Mouse (Mus musculus) retina, embryonic 14.5 days (tissue): ENCODE results near the gene Etfdh.
"Not testable (repeated sequence)": the region's sequence is repeated elsewhere in the genome, so short reads cannot be mapped to it uniquely, and the experiment has no call there.

ENCODE experiments used
- DNase-seq: peaks from one replicate; pipeline ENCODE4 v3.0.0-alpha.2; 2015; ENCODE audit warnings: low spot score

The Etfdh gene

DNA sequence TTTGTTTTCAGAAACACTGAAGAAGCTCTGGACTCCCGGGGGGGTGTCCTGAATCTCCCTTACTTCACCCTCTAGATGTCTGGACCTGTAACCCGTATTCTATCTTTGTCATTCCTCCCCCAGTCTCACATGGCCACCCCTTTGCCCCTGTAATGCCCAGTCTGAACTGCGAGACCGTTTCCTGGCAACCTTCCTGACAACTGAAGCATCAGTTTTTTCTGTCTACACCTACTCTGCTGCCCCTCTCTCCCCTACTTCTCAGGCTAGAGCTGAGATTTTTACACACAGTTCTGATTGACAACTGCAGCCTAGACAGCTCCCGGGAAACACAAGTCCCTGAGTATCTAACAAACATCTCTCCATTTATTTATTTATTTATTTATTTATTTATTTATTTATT lies 52.4 kb downstream of the Etfdh start:
- no peak for DNase-seq

- no peak for DNase-seq
Observed at GRCm38 (mm10) chr3:79576468-79576816, 52.9 kb downstream of the Etfdh start.

DNA sequence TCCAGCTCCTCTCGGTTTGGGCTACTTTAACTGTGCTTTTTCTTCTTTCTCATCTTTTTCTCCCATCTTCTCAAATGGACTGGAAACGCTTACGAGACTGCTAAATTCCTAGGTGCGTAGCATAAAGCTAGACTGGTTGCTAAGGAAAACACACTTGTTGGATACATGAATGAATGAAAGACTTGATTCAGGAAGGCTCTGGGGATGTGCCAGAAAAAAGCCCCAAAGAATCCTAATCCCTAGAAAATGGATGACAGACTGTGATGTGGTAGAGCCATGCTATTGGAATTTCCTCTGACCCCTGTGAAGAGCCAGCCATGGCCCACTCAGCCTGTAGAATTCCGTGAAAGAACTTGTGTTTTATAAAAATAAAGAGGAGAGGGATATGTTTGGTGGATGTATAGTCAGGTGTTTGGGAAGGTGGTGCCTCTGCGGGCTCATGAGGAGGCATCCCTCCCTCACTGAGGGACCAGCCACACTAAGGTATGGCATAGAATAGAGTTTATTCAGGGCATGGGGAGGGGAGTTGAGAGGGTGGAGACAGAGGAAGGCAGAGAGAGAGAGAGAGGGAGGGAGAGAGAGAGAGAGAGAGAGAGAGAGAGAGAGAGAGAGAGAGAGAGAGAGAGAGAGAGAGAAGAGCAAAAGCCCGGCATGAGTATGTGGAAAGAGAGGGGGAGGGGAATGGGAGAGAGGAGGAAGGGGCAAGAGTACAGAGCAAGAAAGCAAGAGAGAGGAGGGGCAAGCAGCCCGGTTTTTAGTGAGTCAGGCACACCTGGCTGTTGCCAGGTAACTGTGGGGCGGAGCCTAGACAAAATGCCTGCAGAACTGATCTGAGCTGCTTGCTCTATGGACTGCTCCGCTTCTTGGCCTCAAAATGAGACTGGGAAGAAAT lies 53.5 kb downstream of the Etfdh start:
- no peak for DNase-seq

- no peak for DNase-seq
Observed at GRCm38 (mm10) chr3:79574336-79574735, 55.0 kb downstream of the Etfdh start.

- DNase-seq: not testable (repeated sequence)
Observed at GRCm38 (mm10) chr3:79573376-79573775, 55.9 kb downstream of the Etfdh start.

GRCm38 (mm10) chr3:79572399-79572798 lies 56.9 kb downstream of the Etfdh start:
- no peak for DNase-seq

GRCm38 (mm10) chr3:79569351-79569681 lies 60.0 kb downstream of the Etfdh start:
- no peak for DNase-seq

DNA sequence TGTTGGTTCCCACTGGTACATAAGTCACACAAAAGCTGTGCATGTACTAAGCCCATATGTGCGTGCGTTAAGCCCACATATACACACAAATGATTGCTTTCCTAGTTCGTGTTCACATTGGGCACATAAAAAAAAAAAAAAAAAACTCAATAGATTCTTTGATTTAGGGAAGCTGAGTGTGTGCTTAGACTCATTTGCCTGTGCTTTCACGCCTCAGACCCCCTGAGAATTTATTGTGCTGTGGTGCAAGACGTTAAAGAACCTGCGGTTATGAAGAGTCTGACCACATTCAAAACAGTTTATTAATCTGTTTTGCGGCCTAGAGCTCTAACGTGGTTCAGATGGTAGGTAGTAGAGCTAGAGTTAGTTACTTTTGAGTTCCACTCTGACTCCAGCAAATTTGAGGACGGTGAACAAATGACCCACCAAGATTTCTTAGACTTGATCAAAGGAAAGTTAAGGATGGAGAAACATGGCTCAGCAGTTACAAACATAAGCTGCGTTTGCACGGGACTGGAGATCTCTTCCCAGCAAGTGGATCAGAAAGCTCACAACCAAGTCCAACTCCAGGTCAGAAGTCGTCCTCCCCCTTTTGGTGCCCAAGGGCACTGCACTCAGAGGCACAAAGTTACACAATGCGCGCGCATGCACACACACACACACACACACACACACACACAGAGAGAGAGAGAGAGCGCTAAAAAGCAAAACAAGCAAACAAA lies 60.5 kb downstream of the Etfdh start:
- DNase-seq: no peak

DNA sequence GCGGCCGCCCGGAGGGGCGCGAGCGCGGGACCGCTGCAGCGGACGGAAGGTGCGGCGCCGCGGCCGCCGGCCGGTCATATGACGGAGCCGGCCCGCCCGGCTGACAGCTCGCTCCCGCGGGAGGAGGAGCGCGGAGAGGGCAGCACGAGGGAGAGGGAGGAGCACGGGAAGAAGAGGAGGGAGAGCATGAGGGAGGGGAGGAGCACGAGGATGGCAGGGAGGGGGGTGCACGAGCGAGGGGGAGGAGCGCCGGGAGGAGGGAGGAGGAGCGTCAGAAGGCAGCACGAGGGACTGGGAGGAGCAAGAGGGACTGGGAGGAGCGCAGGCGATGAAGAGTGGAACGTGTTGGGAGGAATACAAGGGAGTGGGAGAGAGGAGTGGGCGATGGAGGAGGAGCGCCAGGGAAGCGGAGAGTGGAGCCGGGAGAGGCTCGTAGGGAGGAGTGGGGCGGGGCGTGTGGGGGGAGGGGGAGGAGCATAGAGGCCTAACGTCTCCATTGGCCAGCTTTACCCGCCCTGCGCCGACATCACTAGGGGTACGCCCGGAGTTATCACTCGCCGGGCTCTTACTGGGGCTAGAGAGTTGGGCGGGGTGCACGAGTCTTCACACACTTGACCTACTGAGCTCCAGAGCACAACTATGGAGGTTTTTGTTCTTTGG lies 61.5 kb downstream of the Etfdh start, which contains the start of gene Fnip2:
Gene Fnip2, minus strand, starts transcription at position 94 of the 660 bp plus-strand sequence.
- peak; percentile 92 for DNase-seq

DNA sequence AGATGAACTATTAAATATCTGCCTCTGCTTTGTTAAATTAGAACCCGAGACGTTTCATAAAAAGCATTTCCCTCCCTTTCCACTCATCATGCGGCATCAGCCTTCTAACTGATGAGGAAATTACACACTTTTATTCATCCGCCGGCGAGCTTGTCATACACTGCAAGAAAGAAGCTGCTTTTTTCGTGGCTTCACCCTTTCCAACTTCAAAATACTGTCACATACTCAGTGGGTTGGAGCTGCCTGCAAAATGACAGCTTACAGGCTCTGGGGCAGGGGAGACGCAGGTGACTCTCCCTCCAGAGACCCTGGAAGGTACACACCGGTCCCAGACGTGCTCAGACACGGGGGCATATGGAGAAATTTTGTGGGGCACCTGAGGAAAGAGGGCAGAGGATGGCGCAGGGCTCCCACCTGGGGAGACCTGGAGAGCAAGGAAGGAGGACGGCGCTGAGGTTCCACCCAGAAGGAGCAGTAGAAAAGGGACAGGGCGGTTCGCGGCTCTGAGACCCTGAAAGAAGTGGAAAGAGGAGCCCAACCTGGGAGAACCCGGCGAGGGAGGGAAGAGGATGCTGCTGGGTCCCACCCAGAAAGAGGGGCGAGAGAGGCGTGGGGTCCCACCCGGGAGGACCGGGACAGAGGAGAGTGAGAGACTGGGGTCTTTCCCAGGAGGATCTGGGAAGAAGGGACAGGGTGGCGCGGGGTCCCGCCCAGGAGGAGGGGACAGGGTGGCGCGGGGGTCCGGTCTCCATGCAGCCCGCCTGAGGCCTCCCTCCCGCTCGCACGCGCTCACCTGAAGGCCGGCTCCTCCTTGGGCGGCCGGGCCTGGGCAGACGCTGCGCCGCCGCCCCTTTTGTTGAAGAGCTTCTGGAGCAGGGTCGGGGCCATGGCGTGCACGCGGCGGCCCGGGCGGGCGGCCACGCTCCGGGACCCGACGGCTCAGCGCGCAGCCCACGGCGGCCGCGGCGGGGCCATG lies 62.3 kb downstream of the Etfdh start:
- peak; percentile 62 for DNase-seq

- no peak for DNase-seq
Observed at GRCm38 (mm10) chr3:79564875-79565606, 64.3 kb downstream of the Etfdh start.

DNA sequence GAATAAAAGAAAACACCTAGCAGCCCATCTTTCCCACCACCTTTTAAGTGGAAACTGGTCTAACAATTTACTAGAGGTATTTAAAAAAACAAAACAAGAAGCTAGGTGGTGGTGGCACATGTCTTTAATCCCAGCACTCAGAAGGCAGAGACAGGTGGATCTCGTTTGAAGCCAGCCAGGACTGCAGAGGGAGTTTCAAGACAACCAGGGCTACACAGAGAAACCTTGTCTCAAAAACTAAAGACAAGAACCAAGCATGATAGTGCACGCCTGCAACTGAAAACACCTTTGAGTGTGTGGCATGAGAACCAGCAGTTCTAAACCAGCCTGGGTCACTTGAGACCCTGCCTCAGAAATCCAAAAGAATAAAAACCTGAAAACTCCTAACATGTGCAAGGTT lies 65.8 kb downstream of the Etfdh start:
- DNase-seq: no peak

DNA sequence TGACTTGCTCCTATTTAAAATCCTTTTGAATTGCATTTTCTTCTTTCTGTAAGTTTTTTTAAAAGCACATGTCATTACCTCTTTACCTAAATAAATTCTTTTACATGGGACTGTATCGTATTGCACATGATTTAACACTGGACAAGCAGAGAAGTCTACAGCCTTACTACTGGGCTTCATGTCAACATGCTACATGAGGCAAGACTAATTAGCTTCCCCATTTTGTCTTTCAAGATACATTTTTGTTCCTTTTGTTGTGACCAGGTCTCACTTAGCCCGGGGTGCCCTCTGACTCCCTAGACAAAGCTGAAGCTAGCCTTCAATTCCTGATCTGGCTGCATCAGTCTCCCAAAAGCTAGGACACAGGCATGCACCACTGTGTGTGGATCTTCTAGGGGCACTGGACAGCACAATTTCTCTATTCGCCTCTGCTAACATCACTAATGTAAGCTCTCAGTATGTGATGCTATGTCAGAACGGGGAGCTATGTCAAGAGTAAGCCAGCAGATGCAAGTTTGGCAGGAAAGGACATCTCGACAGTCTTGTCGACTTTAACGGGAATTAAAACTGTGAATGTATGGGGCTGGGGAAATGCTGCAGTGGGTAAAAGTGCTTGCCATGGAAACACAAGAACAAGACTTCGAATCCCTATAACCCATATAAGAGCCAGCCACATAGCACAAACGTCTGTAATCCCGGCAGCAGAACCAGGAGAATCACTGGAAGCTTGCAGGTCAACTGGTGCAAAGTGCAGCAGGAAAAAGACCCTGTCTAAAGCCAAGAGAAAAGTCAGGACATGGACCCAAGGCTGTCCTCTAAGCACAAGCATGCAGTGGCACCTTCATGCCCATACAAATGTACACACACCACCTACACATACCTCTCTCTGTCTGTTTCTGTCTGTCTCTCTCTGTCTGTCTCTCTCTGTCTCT lies 67.2 kb downstream of the Etfdh start:
- no peak for DNase-seq

DNA sequence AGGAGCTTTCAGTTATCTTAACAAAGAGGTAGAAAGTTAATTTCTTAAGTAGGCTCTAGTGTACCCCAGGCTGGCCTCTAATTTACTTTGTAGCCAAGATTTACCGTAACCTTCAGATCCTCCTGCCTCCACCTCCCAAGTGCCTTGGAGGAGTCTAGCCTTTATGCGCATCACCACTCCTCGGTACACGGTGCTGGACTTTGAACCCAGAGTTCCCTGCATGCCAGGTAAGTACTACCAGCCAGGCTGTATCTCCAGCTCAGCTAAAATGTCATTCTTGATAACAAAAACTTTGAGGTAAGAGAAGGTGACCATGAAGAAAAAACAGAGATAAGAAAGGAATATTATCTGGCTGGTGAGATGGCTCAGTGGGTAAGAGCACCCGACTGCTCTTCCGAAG lies 68.7 kb downstream of the Etfdh start:
- DNase-seq: no peak

DNA sequence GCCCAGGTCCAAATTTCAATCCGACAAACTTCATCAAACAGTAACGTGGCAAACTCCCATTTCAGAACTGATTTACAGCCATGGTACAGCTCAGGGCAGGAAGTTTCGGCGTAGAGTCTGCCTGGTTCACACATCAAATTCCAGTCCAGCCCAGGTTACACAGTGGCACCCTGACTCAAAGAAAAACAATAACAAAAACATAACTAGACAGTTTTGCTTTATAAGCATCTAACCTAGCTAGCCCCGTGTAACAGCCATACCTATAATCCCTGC lies 69.6 kb downstream of the Etfdh start:
- DNase-seq: no peak

- DNase-seq: no peak
Observed at GRCm38 (mm10) chr3:79559021-79559772, 70.1 kb downstream of the Etfdh start.

- no peak for DNase-seq
Observed at GRCm38 (mm10) chr3:79555061-79555460, 74.2 kb downstream of the Etfdh start.
